Comparison of ENCODE assay signal across 8 mouse cellular contexts in the genomic region with DNA sequence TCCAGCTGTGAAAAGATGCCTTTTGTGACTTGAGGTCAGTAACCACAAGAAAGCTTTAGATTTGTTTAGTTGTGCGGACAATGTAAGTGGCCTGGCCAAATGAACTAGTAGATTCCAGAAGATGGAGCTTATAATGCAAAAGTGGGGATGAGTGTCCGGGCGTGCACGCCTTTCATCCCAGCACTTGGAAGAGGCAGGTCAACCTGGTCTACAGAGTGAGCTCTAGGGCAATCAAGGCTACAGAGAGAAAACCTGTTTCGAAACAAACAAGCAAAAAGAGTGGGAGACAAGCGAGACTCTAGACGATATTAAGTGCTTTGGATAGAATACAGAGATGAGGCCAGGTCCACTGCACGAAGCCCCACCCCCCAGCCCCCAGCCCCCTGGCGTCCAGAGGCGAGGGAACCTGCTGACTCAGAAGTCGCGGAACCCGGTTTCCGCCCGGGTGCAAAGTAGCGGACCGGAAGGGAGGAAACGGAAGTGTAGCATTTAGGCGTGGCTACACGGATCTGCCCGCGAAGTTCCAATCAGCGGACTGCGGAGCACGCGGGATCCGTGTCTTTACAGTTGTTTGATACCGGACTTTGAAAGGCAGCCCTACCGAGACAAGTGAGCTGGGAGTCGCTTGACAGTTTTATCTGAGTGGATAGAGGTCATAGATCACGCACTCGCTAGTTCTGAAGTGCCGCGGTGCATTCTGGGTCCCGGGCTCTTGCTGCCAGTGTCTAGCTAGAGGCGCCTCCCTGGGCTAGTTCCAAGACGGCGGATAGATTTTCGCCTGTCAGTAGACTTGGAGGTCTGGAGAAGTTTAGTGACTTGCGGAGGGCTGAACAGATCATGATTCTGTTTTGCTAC. TPM values are rescaled to one million over a fixed set of nuclear protein-coding genes. Genes with fewer than 3 reads are reported as not detected.
DNase-seq lines count a peak whose midpoint lies in the region; ATAC-seq and TF ChIP-seq lines count a peak whose summit lies in the region.

A gene (plus strand): TSS at position 492 of the 855 bp plus-strand sequence.

- WGBS in hindbrain, postnatal 0 days: 5% methylated on average over 40 of the region's 40 CpGs

- peak within 1 kb of the TSS; percentile 77 for H3K4me2 ChIP-seq in hindbrain, postnatal 0 days (ENCODE audit: low read depth, low read length)

- 0 out of 2 replicates have a peak, but pooled peaks cover 6% of the 10 kb centered on the region for H3K4me1 ChIP-seq in hindbrain, postnatal 0 days (ENCODE audit: insufficient read depth, low read length)
- H3K4me1 ChIP-seq in megakaryocyte, embryonic 14.5 days: peaks cover 21% of the 10 kb centered on the region

- H3K9me3 ChIP-seq in hindbrain, postnatal 0 days (ENCODE audit: low read length): no peaks in the 10 kb centered on the region
- no peaks in the 10 kb centered on the region for H3K9me3 ChIP-seq in megakaryocyte, embryonic 14.5 days

- DNase-seq in WW6 (ENCODE audit: low read depth, low spot score): peak; percentile 75
- peak; percentile 52 to 85 for DNase-seq in cerebellum, postnatal 4 days (ENCODE audit: low spot score in 2 of 2)
- peak; percentile 88 for DNase-seq in gastrocnemius, adult 2 months
- peak; percentile 94 for DNase-seq in hindbrain, postnatal 0 days (ENCODE audit: low spot score)
- DNase-seq in left cerebral cortex, adult 2 months (ENCODE audit: extremely low spot score in 1 of 2, low spot score in 2 of 2): peak; percentile 76 to 80
- peak; percentile 90 to 91 for DNase-seq in right cerebral cortex, postnatal 10 days (ENCODE audit: low spot score in 2 of 2)
- DNase-seq in urinary bladder, postnatal 25 days (ENCODE audit: low spot score): peak; percentile 76

- H3K4me3 ChIP-seq in gastrocnemius, adult 2 months: peak within 1 kb of the TSS; percentile 71
- H3K4me3 ChIP-seq in hindbrain, postnatal 0 days (ENCODE audit: low read length): peak within 1 kb of the TSS; percentile 63
- H3K4me3 ChIP-seq in left cerebral cortex, adult 2 months: peak within 1 kb of the TSS; percentile 66
- H3K4me3 ChIP-seq in megakaryocyte, embryonic 14.5 days (replicated peaks): peak within 1 kb of the TSS; percentile 94

- H3K27ac ChIP-seq in gastrocnemius, adult 2 months: peak within 1 kb of the TSS; percentile 95
- H3K27ac ChIP-seq in hindbrain, postnatal 0 days: peak within 1 kb of the TSS; percentile 64
- peak within 1 kb of the TSS; percentile 77 for H3K27ac ChIP-seq in left cerebral cortex, adult 2 months

- H3K27me3 ChIP-seq in hindbrain, postnatal 0 days (ENCODE audit: insufficient read depth, low read length): no peaks in the 10 kb centered on the region
- H3K27me3 ChIP-seq in megakaryocyte, embryonic 14.5 days (replicated peaks): peaks cover 24% of the 10 kb centered on the region

- peaks cover 24% of the 10 kb centered on the region for H3K36me3 ChIP-seq in hindbrain, postnatal 0 days (ENCODE audit: insufficient read depth, low read length)
- H3K36me3 ChIP-seq in megakaryocyte, embryonic 14.5 days (replicated peaks; ENCODE audit: low read length): peaks cover 27% of the 10 kb centered on the region

- intact Hi-C loops in gastrocnemius, adult 2 months (cut with DNase I): loop anchor here (5.0 kb wide), 1 partner anchor 132 kb away; a partner anchor contains a TSS
- intact Hi-C loops in left cerebral cortex, adult 2 months (cut with DNase I): loop anchor here (1.0 kb wide), 1 partner anchor 132 kb away; a partner anchor contains a TSS

- peak; percentile 42 for TF ChIP-seq CTCF in gastrocnemius, adult 2 months (IDR thresholded peaks at IDR 0.05)
- peak; percentile 38; the same call in 1 of the 2 replicates for TF ChIP-seq CTCF in hindbrain, postnatal 0 days (IDR thresholded peaks at IDR 0.05; ENCODE audit: low read depth)
- peak; percentile 34 for TF ChIP-seq CTCF in left cerebral cortex, adult 2 months (IDR thresholded peaks at IDR 0.05)

- peak; percentile 96 for ATAC-seq in hindbrain, postnatal 0 days

- peak within 1 kb of the TSS; percentile 55 for H3K9ac ChIP-seq in hindbrain, postnatal 0 days (replicated peaks; ENCODE audit: low read length)

RNA-seq across cellular contexts. Expression of the gene that starts here (rescaled TPM):
- 10 to 100 TPM; 12.0 to 13.0 TPM for total RNA-seq in gastrocnemius, adult 2 months (2021)
- total RNA-seq in hindbrain, postnatal 0 days (2014; rRNA removed): 52.2 and 97.2 TPM in 2 replicates
- 21.6 and 28.0 TPM in 2 replicates for polyA plus RNA-seq in hindbrain, postnatal 0 days (2015; fragmentation: Nextera tagmentation; extraction: Ambion mirVana)
- 10 to 100 TPM; 26.1 to 38.5 TPM for total RNA-seq in left cerebral cortex, adult 2 months (2021)
- polyA plus RNA-seq in megakaryocyte, embryonic 14.5 days (2012; ENCODE audit: insufficient read depth, low replicate concordance): 1.5 and 6.1 TPM in 2 replicates

Comparison
In these comparisons a context has a peak if more than half of its experiments do, and no peak if none do; other contexts are left out.
1. Peak in every context shown above with its lines: DNase-seq, ATAC-seq, H3K4me3 ChIP-seq and H3K27ac ChIP-seq.